Mouse (Mus musculus) ES-Bruce4 (cell line): ENCODE data around the gene Plet1. TPM values are rescaled to one million over a fixed set of nuclear protein-coding genes. Genes with fewer than 3 reads are reported as not detected.

Experiments
- H3K27ac ChIP-seq: 2 replicates; pipeline ENCODE4 v1.5.1; 2012; ENCODE audit warnings: low read length, inconsistent platforms; ENCODE audit not compliant: insufficient read depth
- H3K27me3 ChIP-seq: 2 replicates; pipeline ENCODE4 v1.6.1; 2012; ENCODE audit warnings: mild to moderate bottlenecking, low read length, inconsistent platforms; ENCODE audit not compliant: control insufficient read depth, poor library complexity, insufficient read depth, severe bottlenecking
- H3K36me3 ChIP-seq: 2 replicates; pipeline ENCODE4 v1.6.1; 2012; ENCODE audit warnings: inconsistent platforms, mild to moderate bottlenecking, low read length, moderate library complexity; ENCODE audit not compliant: control insufficient read depth, poor library complexity, insufficient read depth, severe bottlenecking
- H3K4me1 ChIP-seq: one replicate; pipeline ENCODE4 v1.8.1; 2011; ENCODE audit warnings: low read length; ENCODE audit not compliant: control insufficient read depth, insufficient read depth
- H3K4me3 ChIP-seq: 2 replicates; pipeline ENCODE4 v1.5.1; 2011; ENCODE audit warnings: low read depth, mild to moderate bottlenecking, low read length
- H3K9ac ChIP-seq: 2 replicates; pipeline ENCODE4 v1.6.1; 2012; ENCODE audit warnings: low read depth, mild to moderate bottlenecking, inconsistent platforms; ENCODE audit not compliant: poor library complexity, severe bottlenecking
- H3K9me3 ChIP-seq: replicated peaks from 2 replicates; pipeline ENCODE4 v1.6.1; 2012; ENCODE audit warnings: mild to moderate bottlenecking, low read length, inconsistent platforms; ENCODE audit not compliant: control insufficient read depth, poor library complexity, insufficient read depth, severe bottlenecking
- CTCF ChIP-seq: IDR thresholded peaks from one replicate; pipeline ENCODE4 v1.8.1; 2011; ENCODE audit warnings: low read depth, low read length
- EP300 ChIP-seq: IDR thresholded peaks from 2 replicates; pipeline ENCODE4 v1.6.1; 2011; ENCODE audit warnings: low read depth, low read length; ENCODE audit not compliant: insufficient read depth
- POLR2A ChIP-seq: IDR thresholded peaks from one replicate; pipeline ENCODE4 v1.8.1; 2011; ENCODE audit warnings: low read length; ENCODE audit not compliant: insufficient read depth
- polyA plus RNA-seq: library from polyadenylated mRNA; stranded (reverse); fragments of >200 nt; gene quantifications from 2 replicates; pipeline ENCODE4 v1.2.4, GENCODE M21; 2011; ENCODE audit warnings: low read depth; ENCODE audit not compliant: missing spikeins, insufficient read depth, insufficient read length

Gene Plet1
- polyA plus RNA-seq, 1 experiment, result 22.7 TPM

DNA sequence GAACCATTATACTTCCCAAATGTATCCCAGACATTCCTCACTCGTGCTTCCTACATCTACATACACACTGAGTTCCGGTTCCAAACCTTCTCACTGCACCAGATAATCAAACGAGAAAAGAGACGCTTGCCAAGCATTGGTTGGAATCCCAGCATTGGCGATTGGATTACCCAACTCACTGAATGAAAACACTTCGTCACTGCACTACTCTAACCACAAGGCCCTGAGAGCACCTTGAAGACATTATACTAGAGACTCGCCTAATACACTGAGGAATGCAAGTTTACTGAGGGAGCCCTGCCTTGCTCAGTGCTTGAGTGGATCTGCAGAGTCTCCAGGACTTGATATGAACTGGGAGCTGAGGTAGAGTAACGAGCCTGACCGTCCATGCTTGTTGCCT, 48.1 kb downstream of the Plet1 start:
- Histone ChIP-seq H3K4me1 (no peaks in the 10 kb centered on the region), H3K4me3 (no peak overlapping the region), H3K27ac (no peak overlapping the region), H3K27me3 (no peaks in the 10 kb centered on the region), H3K9ac (no peak overlapping the region), H3K36me3 (no peaks in the 10 kb centered on the region), H3K9me3 (no peaks in the 10 kb centered on the region; the same call in 1 of the 2 replicates)
- TF ChIP-seq CTCF, result no peak
- TF ChIP-seq POLR2A, result no peak
- TF ChIP-seq EP300, result no peak

DNA sequence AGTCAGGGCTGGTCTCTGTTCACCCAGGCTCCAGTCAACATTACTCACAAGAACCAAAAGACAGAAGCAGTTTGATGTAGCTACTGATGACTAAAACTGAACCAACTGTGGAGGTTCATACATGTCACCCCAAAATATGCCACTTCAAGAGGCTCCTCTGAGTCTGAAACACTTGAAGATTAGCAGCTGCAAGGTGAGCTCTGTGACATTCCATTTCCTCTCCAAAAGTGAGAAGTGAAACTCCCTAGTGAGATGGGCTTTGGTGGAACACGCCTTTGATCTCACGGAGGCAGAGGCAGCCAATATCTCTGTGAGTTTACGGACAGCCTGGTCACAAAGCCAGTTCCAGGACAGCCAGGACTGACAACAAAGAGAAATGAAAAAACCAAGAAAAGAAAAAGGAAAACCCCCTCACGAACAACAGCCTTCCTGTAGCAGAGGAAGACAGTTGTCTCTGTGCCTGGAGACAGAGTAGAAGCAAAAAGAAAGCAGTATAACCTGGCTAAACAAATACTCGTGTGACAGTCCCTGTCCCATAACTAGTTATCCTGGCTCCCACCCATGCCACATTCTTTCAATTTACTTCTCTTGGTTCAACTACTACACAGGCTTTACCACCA, 53.6 kb downstream of the Plet1 start:
- no peaks in the 10 kb centered on the region for H3K4me1 ChIP-seq
- no peaks in the 10 kb centered on the region for H3K36me3 ChIP-seq
- H3K27ac ChIP-seq, result no peak overlapping the region
- H3K27me3 ChIP-seq, result no peaks in the 10 kb centered on the region
- TF ChIP-seq POLR2A (no peak), EP300 (no peak), CTCF (no peak)
- no peak overlapping the region for H3K4me3 ChIP-seq
- no peaks in the 10 kb centered on the region for H3K9me3 ChIP-seq
- H3K9ac ChIP-seq, result no peak overlapping the region

DNA sequence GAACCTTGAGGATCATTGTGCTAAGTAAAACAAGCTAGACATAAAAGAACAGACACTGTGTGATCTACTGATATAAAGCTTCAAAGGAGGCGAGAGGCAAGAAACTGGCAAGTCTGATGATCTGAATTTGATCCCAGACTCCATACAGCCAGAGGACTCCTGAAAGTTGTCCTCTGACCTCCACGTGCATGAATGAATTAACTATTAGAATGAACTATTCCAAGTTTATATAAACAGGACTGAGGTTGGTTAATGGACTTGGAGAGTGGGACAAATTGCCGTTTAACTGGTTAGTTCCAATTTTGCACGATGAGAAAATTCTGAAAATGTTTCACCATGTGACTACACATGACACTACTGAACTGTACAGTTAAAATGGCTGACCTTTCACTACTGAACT, 54.6 kb downstream of the Plet1 start:
- no peaks in the 10 kb centered on the region for H3K4me1 ChIP-seq
- H3K9ac ChIP-seq, result no peak overlapping the region
- H3K9me3 ChIP-seq, result no peaks in the 10 kb centered on the region
- no peak overlapping the region for H3K27ac ChIP-seq
- no peak for TF ChIP-seq EP300
- no peak for TF ChIP-seq CTCF
- no peak for TF ChIP-seq POLR2A
- H3K27me3 ChIP-seq, result no peaks in the 10 kb centered on the region
- H3K4me3 ChIP-seq, result no peak overlapping the region
- no peaks in the 10 kb centered on the region for H3K36me3 ChIP-seq

DNA sequence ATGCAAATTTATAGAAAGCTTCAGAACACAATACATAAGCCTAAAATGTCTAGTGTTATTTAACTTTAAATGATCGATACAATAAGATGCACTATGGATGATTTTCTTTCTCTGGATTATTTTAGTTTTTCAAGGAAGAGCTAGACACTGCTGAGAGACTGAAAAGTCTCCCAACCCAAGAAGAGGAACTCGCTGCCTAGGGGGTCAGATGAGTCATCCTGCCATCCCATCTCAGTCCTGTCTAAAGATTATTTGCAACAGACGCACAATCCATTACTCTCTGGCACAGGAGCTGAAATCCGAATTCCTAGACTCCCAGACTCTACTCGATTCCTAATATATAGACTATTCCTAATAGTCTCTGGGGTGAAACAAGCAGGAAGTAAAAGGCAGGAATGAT, 57.9 kb downstream of the Plet1 start:
- TF ChIP-seq EP300 (no peak), CTCF (no peak), POLR2A (no peak)
- no peak overlapping the region for H3K27ac ChIP-seq

DNA sequence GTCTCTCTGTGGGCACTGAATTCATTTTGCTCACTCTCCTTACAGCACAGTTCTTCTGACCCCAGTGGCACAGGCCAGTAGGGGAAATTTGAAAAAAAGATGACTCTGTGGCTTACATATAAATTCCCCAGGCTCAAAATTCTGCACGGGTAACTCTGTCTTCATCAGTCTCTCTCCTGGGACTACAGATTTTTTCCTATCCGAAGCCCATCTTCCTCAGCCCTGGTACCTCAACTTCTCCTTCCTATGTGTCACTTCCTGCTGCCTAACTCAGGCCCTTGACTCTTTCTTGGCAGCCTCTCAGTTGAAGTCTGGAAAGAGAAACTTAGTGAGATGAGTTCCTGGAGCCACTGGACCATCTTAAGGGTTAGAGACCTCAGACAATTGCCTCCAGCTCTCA, 59.2 kb downstream of the Plet1 start:
- Histone ChIP-seq H3K9me3 (no peaks in the 10 kb centered on the region), H3K4me1 (no peaks in the 10 kb centered on the region), H3K36me3 (no peaks in the 10 kb centered on the region), H3K27me3 (no peaks in the 10 kb centered on the region; the same call in 1 of the 2 replicates), H3K9ac (no peak overlapping the region), H3K27ac (no peak overlapping the region), H3K4me3 (no peak overlapping the region)
- TF ChIP-seq POLR2A (no peak), EP300 (no peak), CTCF (no peak)

More for the DNA sequence above, 57.9 kb downstream of the Plet1 start:
- H3K9me3 ChIP-seq, result no peaks in the 10 kb centered on the region
- H3K4me1 ChIP-seq, result no peaks in the 10 kb centered on the region
- H3K4me3 ChIP-seq, result no peak overlapping the region
- no peaks in the 10 kb centered on the region for H3K36me3 ChIP-seq
- H3K27me3 ChIP-seq, result no peaks in the 10 kb centered on the region
- no peak overlapping the region for H3K9ac ChIP-seq

DNA sequence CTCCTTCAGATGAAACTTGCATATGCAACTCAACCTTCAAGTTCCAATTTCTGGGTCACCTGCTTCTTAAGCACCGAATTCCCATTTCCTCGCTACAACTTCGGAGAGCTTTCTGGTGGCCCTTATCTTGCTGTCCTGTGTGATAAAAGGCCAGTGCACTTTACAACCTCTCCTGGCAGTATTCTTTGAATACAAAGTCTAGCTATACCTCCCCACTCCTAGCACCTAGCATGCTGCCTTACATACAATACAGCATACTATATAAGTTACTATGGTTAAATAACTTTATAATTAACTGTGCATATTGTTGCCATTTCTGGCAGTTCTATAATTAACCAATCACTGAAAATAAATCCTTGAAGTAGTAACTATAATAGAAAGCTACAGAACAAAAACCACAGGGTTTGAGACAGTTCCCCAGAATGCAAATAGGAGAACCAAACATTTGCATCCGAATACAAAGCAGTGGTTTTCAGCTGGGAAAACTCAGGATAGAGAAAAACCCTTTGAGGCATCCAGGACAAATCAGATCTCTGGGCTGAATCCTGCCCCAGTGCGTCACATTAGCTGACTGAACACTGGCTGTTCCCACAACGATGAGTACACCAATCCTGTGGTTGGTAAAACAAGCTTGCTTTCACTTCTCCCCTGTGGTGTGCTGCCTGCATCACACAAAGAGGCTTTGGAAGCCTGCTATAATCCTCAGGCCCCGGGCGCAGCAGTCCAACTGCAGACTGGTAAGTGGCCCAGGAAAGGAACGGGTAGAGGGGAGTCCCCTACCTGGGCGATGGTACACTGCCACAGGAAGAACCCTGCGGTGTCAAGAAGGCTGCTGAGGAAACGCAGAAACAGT, 60.1 kb downstream of the Plet1 start, which contains the start of gene Il18:
Il18 (plus strand) TSS at position 587 of the 853 bp plus-strand sequence.
- Histone ChIP-seq H3K27ac (no peak within 1 kb of the TSS), H3K36me3 (no peaks in the 10 kb centered on the region), H3K27me3 (peaks cover 2% of the 10 kb centered on the region; the same call in 1 of the 2 replicates), H3K4me1 (no peaks in the 10 kb centered on the region), H3K4me3 (no peak within 1 kb of the TSS), H3K9me3 (no peaks in the 10 kb centered on the region), H3K9ac (no peak within 1 kb of the TSS)
- TF ChIP-seq EP300, result no peak
- no peak for TF ChIP-seq CTCF
- no peak for TF ChIP-seq POLR2A
